Mouse (Mus musculus) hindbrain, postnatal 0 days (tissue): ENCODE results near the gene Tas1r3. TPM values are rescaled to one million over a fixed set of nuclear protein-coding genes. Genes with fewer than 3 reads are reported as not detected.
A peak's percentile ranks its signal among the peaks of the same experiment; 100 is the strongest.

Experiments
- ATAC-seq: fragments of 200-750 bp; cut with Nextera tagmentation; 2 replicates; pipeline ENCODE4 v1.8.0; 2017; ENCODE audit warnings: mild to moderate bottlenecking, moderate TSS enrichment, moderate library complexity
- DNase-seq: peaks from one replicate; pipeline ENCODE4 v3.0.0-alpha.2; 2015; ENCODE audit warnings: low spot score
- H3K27ac ChIP-seq: fragments of 300-500 bp; sonication (generic); 2 replicates; pipeline ENCODE4 v1.5.1; 2014; ENCODE audit warnings: mild to moderate bottlenecking
- H3K27me3 ChIP-seq: fragments of 300-500 bp; sonication (generic); 2 replicates; pipeline ENCODE4 v1.6.1; 2014; ENCODE audit warnings: low read length, mixed read lengths; ENCODE audit not compliant: insufficient read depth
- H3K36me3 ChIP-seq: fragments of 300-500 bp; sonication (generic); 2 replicates; pipeline ENCODE4 v1.6.1; 2014; ENCODE audit warnings: low read length, mixed read lengths; ENCODE audit not compliant: insufficient read depth
- H3K4me1 ChIP-seq: fragments of 300-500 bp; sonication (generic); 2 replicates; pipeline ENCODE4 v1.6.1; 2014; ENCODE audit warnings: antibody characterized with exemption, low read length, mixed read lengths; ENCODE audit not compliant: insufficient read depth
- H3K4me2 ChIP-seq: fragments of 300-500 bp; sonication (generic); 2 replicates; pipeline ENCODE4 v1.6.1; 2014; ENCODE audit warnings: low read depth, mild to moderate bottlenecking, low read length, moderate library complexity, mixed read lengths
- H3K4me3 ChIP-seq: fragments of 300-500 bp; sonication (generic); 2 replicates; pipeline ENCODE4 v1.5.1; 2014; ENCODE audit warnings: low read length
- H3K9ac ChIP-seq: fragments of 300-500 bp; sonication (generic); replicated peaks from 2 replicates; pipeline ENCODE4 v1.6.1; 2014; ENCODE audit warnings: mild to moderate bottlenecking, low read length, moderate library complexity, mixed read lengths
- H3K9me3 ChIP-seq: fragments of 300-500 bp; sonication (generic); 2 replicates; pipeline ENCODE4 v1.6.1; 2016; ENCODE audit warnings: low read length, mixed read lengths
- CTCF ChIP-seq: IDR thresholded peaks from 2 replicates; pipeline ENCODE4 v1.5.1; 2016; ENCODE audit warnings: antibody characterized with exemption, control low read depth, low read depth
- WGBS: fragments of 180-500 bp; shearing (Covaris S2); extraction: QIAGEN DNeasy Blood & Tissue Kit; methylation state at CpG from one replicate; pipeline ENCODE4 v1.1.7; 2014; 5-methylcytosine and 5-hydroxymethylcytosine counted together
- polyA plus RNA-seq: library from polyadenylated mRNA; unstranded; fragments of >200 nt; fragmentation: Nextera tagmentation; extraction: Ambion mirVana; gene quantifications from 2 replicates; pipeline ENCODE4 v1.2.1, GENCODE M21; 2015
- total RNA-seq: library from RNA; depleted of rRNA; stranded (reverse); fragments of >200 nt; gene quantifications from 2 replicates; pipeline ENCODE4 v1.2.3, GENCODE M21; 2014

Gene Tas1r3
- total and polyA plus RNA-seq, 2 experiments from 2014 or later, result 0.13 to 1.5 TPM

GRCm38 (mm10) chr4:155846871-155847578 lies 16.1 kb downstream of the Tas1r3 start, which contains the start of gene Dvl1:
TSS of gene Dvl1 (plus strand) at chr4:155847402.
- 3% methylated on average over 55 of the region's 65 CpGs for whole genome bisulfite sequencing
- H3K4me1 ChIP-seq, result peaks cover 35% of the 10 kb centered on the region
- H3K36me3 ChIP-seq, result no peaks in the 10 kb centered on the region
- H3K4me3 ChIP-seq, result peak within 1 kb of the TSS; percentile 90
- peak; percentile 94 for DNase-seq
- H3K9me3 ChIP-seq, result no peaks in the 10 kb centered on the region
- ATAC-seq, result peak; percentile 90
- peak within 1 kb of the TSS; percentile 87 for H3K9ac ChIP-seq
- peak within 1 kb of the TSS; percentile 83 for H3K27ac ChIP-seq
- no peak for TF ChIP-seq CTCF
- H3K4me2 ChIP-seq, result peak within 1 kb of the TSS; percentile 68
- no peaks in the 10 kb centered on the region for H3K27me3 ChIP-seq

GRCm38 (mm10) chr4:155843231-155843630 lies 19.9 kb downstream of the Tas1r3 start:
- 86% methylated on average over 5 of the region's 5 CpGs for WGBS
- H3K4me2 ChIP-seq, result no peak overlapping the region
- no peak for DNase-seq
- no peak for ATAC-seq
- no peaks in the 10 kb centered on the region for H3K9me3 ChIP-seq
- no peaks in the 10 kb centered on the region for H3K36me3 ChIP-seq
- H3K27me3 ChIP-seq, result peaks cover 4% of the 10 kb centered on the region; the same call in 1 of the 2 replicates
- H3K27ac ChIP-seq, result no peak overlapping the region
- no peak overlapping the region for H3K9ac ChIP-seq
- peaks cover 10% of the 10 kb centered on the region for H3K4me1 ChIP-seq
- no peak overlapping the region for H3K4me3 ChIP-seq
- no peak for TF ChIP-seq CTCF

- peaks cover 4% of the 10 kb centered on the region; the same call in 1 of the 2 replicates for H3K27me3 ChIP-seq
- ATAC-seq (peak; percentile 4; the same call in 1 of the 2 replicates), DNase-seq (no peak)
- H3K4me1 ChIP-seq, result peaks cover 5% of the 10 kb centered on the region
- no peak overlapping the region for H3K27ac ChIP-seq
- 41% methylated on average over 38 of the region's 38 CpGs for WGBS
- no peaks in the 10 kb centered on the region for H3K36me3 ChIP-seq
- H3K4me3 ChIP-seq, result peak overlapping the region; percentile 30; the same call in 1 of the 2 replicates
- H3K9me3 ChIP-seq, result no peaks in the 10 kb centered on the region
- no peak for TF ChIP-seq CTCF
- H3K9ac ChIP-seq, result no peak overlapping the region
- peak overlapping the region; percentile 57 for H3K4me2 ChIP-seq
Observed at GRCm38 (mm10) chr4:155841651-155842270, 21.4 kb downstream of the Tas1r3 start.

GRCm38 (mm10) chr4:155841003-155841454 lies 22.1 kb downstream of the Tas1r3 start:
- Histone ChIP-seq H3K27me3 (peaks cover 4% of the 10 kb centered on the region; the same call in 1 of the 2 replicates), H3K36me3 (no peaks in the 10 kb centered on the region), H3K9me3 (no peaks in the 10 kb centered on the region), H3K27ac (peak overlapping the region; percentile 54; the same call in 1 of the 2 replicates), H3K4me1 (no peaks in the 10 kb centered on the region), H3K9ac (peak overlapping the region; percentile 35; the same call in 1 of the 2 replicates), H3K4me2 (peak overlapping the region; percentile 57), H3K4me3 (peak overlapping the region; percentile 30)
- DNase-seq (peak; percentile 45), ATAC-seq (peak; percentile 49)
- peak; percentile 37 for TF ChIP-seq CTCF
- 2% methylated on average over 31 of the region's 32 CpGs for WGBS

GRCm38 (mm10) chr4:155840076-155841002 lies 22.8 kb downstream of the Tas1r3 start:
- 18% methylated on average over 8 of the region's 8 CpGs for WGBS
- TF ChIP-seq CTCF, result no peak
- H3K4me1 ChIP-seq, result no peaks in the 10 kb centered on the region

GRCm38 (mm10) chr4:155839483-155839910 lies 23.7 kb downstream of the Tas1r3 start, which contains the start of gene Mxra8:
TSS of gene Mxra8 (plus strand) at chr4:155839680.
- TF ChIP-seq CTCF, result no peak
- Histone ChIP-seq H3K27ac (peak within 1 kb of the TSS; percentile 66), H3K4me3 (peak within 1 kb of the TSS; percentile 30), H3K27me3 (peaks cover 4% of the 10 kb centered on the region; the same call in 1 of the 2 replicates), H3K4me1 (no peaks in the 10 kb centered on the region), H3K36me3 (no peaks in the 10 kb centered on the region), H3K9ac (peak within 1 kb of the TSS; percentile 35), H3K9me3 (no peaks in the 10 kb centered on the region), H3K4me2 (peak within 1 kb of the TSS; percentile 57)
- ATAC-seq (peak; percentile 73), DNase-seq (peak; percentile 65)
- 4% methylated on average over 16 of the region's 16 CpGs for WGBS

More at GRCm38 (mm10) chr4:155840076-155841002, 22.8 kb downstream of the Tas1r3 start:
- Histone ChIP-seq H3K27ac (peak overlapping the region; percentile 61; the same call in 1 of the 2 replicates), H3K36me3 (no peaks in the 10 kb centered on the region), H3K27me3 (peaks cover 4% of the 10 kb centered on the region; the same call in 1 of the 2 replicates), H3K4me2 (peak overlapping the region; percentile 57), H3K9me3 (no peaks in the 10 kb centered on the region), H3K4me3 (peak overlapping the region; percentile 30), H3K9ac (peak overlapping the region; percentile 35)
- no peak; the same call in 1 of the 2 replicates for ATAC-seq
- DNase-seq, result no peak
